Mouse (Mus musculus) cerebellum, postnatal 36 days (tissue): ENCODE measurements around the gene Plp2.

ENCODE experiments used
- DNase-seq, 2 experiments: peaks; one replicate each; pipeline ENCODE4 v3.0.0; 2021 to 2022; ENCODE audit warnings: mixed read lengths in 2 of 2

Gene Plp2

DNA sequence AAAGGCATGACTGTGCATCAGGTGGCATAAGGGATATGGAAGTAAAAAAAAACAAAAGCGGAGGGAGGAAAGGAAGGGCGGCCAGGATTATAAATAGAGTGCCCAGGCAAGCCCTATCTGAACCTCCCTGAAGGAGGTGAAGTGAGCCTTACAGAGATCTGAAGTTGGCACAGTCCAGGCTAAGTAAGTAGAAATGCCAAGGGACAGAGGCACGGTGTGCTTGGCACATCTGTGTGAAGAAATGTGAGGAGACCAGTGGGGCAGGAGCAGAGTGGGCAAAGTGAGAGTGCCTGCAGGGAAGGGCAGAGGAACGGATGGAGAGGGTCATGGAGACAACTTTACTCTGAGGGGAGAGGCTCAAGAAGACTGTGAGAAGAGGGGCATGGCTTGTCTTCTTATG, 10.1 kb downstream of the Plp2 start:
- DNase-seq, result no peak

DNA sequence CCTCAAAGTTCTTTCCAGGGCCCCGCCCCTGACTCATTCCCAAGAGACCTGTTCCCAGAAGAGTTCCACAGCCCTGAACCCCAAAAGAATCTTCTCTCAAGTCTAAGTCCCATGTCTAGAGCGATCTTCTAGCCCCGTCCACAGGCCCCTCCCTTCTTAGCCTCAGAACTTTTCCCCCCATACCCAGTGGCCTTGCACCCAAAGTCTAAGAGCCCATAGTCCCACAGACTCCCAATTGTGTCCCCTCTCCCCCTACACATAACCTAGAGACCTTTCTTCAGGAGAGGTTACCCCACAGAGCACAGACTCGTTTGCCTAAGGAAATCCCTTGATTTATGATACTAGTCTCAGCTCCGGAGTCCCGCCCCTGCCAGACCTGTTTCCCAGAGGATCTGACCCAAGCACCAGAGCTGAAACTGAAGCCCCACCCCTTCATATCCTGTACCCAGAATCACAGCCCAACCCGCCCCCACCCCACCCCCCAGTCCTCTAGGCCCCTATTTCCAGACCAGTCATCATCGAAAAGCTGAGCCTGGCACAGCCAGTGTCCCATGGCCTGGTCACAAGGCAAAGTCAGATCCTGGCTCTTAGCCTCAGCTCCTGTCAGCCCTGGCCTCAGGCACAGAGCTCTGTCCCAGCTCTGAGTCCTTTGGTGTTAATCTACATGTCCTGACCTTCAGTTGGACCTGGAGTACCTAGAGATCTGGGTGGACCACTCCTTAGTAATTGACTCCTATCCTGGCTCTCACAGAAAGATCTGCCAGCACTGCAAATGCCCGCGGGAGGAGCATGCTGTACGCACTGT, 12.2 kb downstream of the Plp2 start:
- DNase-seq, result no peak

GRCm38 (mm10) chrX:7658031-7658784, 13.0 kb downstream of the Plp2 start:
- no peak for DNase-seq

GRCm38 (mm10) chrX:7657221-7657639, 14.0 kb downstream of the Plp2 start, which contains the start of gene Prickle3:
TSS of gene Prickle3 (plus strand) at chrX:7657260.
- no peak for DNase-seq

GRCm38 (mm10) chrX:7648671-7649304, 22.4 kb downstream of the Plp2 start:
- peak; percentile 43 to 58 for DNase-seq

DNA sequence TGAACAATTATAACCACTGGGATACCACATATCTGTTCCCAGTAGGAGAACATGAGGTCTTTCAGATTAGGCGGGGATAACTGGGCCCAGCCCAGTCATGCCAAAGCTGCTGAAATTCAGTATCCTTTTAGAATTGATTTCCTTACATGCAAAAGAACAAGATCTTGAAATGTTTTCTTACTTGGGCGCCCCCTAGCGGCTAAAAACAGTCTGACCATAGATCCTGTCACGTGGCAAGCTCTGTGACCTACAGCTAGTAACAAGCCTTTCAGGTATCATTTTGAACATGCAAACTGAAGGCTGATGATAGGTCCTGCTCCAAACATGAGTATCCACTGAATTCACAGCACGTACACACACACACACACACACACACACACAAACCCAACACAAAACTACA, 25.8 kb downstream of the Plp2 start:
- peak; percentile 80 to 84 for DNase-seq

- DNase-seq, result no peak
These were observed 30.4 kb downstream of the Plp2 start for GRCm38 (mm10) chrX:7640785-7641184.

DNA sequence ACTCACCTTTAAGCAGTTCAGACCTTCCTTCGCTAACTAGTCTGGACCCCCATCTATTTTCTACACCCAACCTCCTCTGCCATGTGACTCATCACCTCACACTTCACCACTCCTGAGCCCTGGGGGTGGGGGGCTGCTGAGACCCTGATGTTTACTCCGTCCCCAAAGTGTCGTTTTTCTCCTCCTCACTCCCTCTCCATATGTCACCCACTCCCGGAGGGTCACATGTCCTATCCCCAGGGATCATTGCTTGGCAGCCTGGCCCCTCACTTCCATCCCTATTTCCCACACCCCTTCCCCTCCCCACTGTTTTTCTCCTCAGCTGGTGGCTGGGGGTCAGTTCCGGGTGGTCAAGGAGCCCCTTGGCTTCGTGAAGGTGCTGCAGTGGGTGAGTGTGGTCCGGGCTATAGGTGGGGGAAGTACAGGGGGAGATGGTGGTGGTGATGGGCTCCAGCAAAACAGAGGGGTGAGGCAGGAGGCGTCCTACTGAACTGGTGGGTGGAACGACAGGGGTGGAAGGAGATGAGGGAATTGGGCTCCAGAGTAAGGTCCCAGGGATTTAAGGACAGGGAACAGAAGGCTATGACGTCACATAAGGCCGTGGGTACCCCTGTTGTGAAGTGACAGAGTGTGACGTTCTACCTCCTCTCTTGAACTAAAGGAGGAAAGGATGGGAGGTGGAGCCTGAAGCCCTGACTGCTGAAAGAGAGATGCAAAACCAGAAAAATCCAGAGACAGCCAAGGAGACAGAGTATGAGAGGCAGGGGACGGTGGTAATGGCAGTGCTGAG, 31.5 kb downstream of the Plp2 start:
- DNase-seq, result peak in 1 of 2 experiments; percentile 23

- peak; percentile 94 to 95 for DNase-seq
These were observed 32.6 kb downstream of the Plp2 start, which contains the start of gene Syp for GRCm38 (mm10) chrX:7638401-7639091. TSS of gene Syp (plus strand) at chrX:7638471.

- no peak for DNase-seq
These were observed 36.1 kb downstream of the Plp2 start for GRCm38 (mm10) chrX:7635101-7635500.

DNA sequence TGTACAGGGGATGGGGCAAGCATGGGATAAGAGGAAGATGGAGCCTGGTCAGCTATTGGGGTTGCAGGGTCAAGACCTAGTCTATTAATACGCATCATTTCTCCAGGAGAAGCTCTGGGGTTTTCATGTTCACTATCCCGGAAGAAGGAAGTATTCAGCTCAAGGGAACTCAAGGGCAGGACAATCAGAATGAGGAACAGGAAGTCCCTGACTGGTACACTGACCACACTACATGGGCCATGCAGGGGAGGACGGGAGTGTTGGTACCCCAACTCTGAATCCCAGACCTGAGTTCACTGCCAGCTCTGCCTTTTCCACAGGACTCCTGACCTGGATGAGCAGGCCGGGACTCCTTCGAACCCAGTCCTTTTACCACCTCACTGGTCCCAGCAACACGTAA, 38.6 kb downstream of the Plp2 start:
- no peak for DNase-seq
